Mouse (Mus musculus): ENCODE measurements around the gene Asic2. TPM values are rescaled to one million over a fixed set of nuclear protein-coding genes. Genes with fewer than 3 reads are reported as not detected.
A peak's percentile ranks its signal among the peaks of the same experiment; 100 is the strongest.

Asic2 gene
- polyA plus RNA-seq, 1 experiment from 2014 or later = 17.7 TPM

DNA sequence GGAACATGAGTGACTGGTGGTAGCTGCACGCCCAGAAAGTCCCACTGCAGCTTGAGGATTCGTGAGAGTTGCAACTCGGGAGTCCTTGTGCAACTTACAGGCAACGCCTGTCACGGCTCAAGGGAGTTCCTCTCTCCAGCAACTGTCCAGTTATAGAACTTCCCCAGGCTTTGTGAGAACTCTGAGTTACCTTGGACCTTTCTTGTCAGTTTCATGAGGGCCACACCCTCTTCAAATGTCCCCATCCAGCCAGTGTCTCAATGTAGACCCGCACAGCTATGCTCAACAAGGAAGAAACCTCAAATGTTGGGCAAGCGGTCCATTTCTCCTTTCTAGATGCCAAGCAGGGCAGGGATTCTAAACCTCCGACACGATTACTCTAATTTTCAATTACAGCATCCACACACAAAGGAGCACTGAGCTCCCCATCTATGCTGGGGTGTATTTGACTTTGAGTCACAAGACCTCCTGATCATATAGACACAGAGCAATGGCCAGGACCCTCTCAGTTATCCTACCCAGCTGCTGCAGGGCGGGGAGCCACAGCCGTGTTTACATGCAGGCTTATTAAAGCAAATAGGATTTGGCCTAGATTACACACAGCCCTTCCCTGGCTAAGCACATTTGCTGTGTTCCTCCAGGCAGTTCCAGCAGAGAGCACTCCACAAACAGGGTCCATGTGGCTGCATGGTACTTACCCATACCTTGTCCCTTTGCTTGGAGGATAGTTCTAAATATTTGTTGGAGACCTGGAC lies 161.2 kb downstream of the Asic2 start:
- no peak for ATAC-seq (ENCODE audit: low FRiP score, low read depth)
- no peaks in the 10 kb centered on the region for H3K27me3 ChIP-seq
- 88% methylated on average over 11 of the region's 11 CpGs for WGBS
- no peak overlapping the region for H3K4me2 ChIP-seq
- no peaks in the 10 kb centered on the region for H3K36me3 ChIP-seq
- no peak overlapping the region for H3K27ac ChIP-seq (replicated peaks)
- no peaks in the 10 kb centered on the region for H3K9me3 ChIP-seq
- no peak overlapping the region for H3K4me3 ChIP-seq
- no peaks in the 10 kb centered on the region for H3K4me1 ChIP-seq (replicated peaks)
- H3K9ac ChIP-seq = no peak overlapping the region

- Histone ChIP-seq H3K4me1 (replicated peaks) (no peaks in the 10 kb centered on the region), H3K27ac (replicated peaks) (no peak overlapping the region), H3K4me2 (no peak overlapping the region), H3K4me3 (no peak overlapping the region), H3K36me3 (no peaks in the 10 kb centered on the region), H3K27me3 (no peaks in the 10 kb centered on the region), H3K9me3 (no peaks in the 10 kb centered on the region), H3K9ac (no peak overlapping the region)
- ATAC-seq (ENCODE audit: low FRiP score, low read depth) = no peak
- 10% methylated on average over 2 of the region's 2 CpGs for WGBS
These were observed 164.7 kb downstream of the Asic2 start for GRCm38 (mm10) chr11:81803544-81803943.

GRCm38 (mm10) chr11:81802614-81803013 lies 165.6 kb downstream of the Asic2 start:
- Histone ChIP-seq H3K27me3 (no peaks in the 10 kb centered on the region), H3K4me3 (no peak overlapping the region), H3K27ac (replicated peaks) (no peak overlapping the region), H3K9me3 (no peaks in the 10 kb centered on the region), H3K9ac (no peak overlapping the region), H3K4me1 (replicated peaks) (no peaks in the 10 kb centered on the region), H3K36me3 (no peaks in the 10 kb centered on the region), H3K4me2 (no peak overlapping the region)
- 67% methylated on average over 1 of the region's 1 CpGs for WGBS
- no peak for ATAC-seq (ENCODE audit: low FRiP score, low read depth)

GRCm38 (mm10) chr11:81800899-81801298 lies 167.4 kb downstream of the Asic2 start:
- H3K9ac ChIP-seq = no peak overlapping the region
- 77% methylated on average over 4 of the region's 4 CpGs for WGBS
- peaks cover 10% of the 10 kb centered on the region; the same call in 1 of the 2 replicates for H3K4me1 ChIP-seq (replicated peaks)
- no peak for ATAC-seq (ENCODE audit: low FRiP score, low read depth)
- H3K4me2 ChIP-seq = no peak overlapping the region
- H3K4me3 ChIP-seq = no peak overlapping the region
- no peaks in the 10 kb centered on the region for H3K9me3 ChIP-seq
- H3K27ac ChIP-seq (replicated peaks) = no peak overlapping the region
- H3K27me3 ChIP-seq = no peaks in the 10 kb centered on the region
- H3K36me3 ChIP-seq = no peaks in the 10 kb centered on the region

GRCm38 (mm10) chr11:81793588-81793987 lies 174.7 kb downstream of the Asic2 start:
- Histone ChIP-seq H3K4me1 (replicated peaks) (peaks cover 10% of the 10 kb centered on the region; the same call in 1 of the 2 replicates), H3K9me3 (no peaks in the 10 kb centered on the region), H3K4me2 (no peak overlapping the region), H3K36me3 (no peaks in the 10 kb centered on the region), H3K27ac (replicated peaks) (no peak overlapping the region), H3K4me3 (no peak overlapping the region), H3K9ac (no peak overlapping the region), H3K27me3 (no peaks in the 10 kb centered on the region; the same call in 1 of the 2 replicates)
- no peak for ATAC-seq (ENCODE audit: low FRiP score, low read depth)
- WGBS = 57% methylated on average over 2 of the region's 2 CpGs

GRCm38 (mm10) chr11:81791579-81791978 lies 176.7 kb downstream of the Asic2 start:
- WGBS = 69% methylated on average over 1 of the region's 1 CpGs
- Histone ChIP-seq H3K27ac (replicated peaks) (no peak overlapping the region), H3K9me3 (no peaks in the 10 kb centered on the region), H3K4me1 (replicated peaks) (peaks cover under 1% of the 10 kb centered on the region; the same call in 1 of the 2 replicates), H3K4me3 (no peak overlapping the region), H3K36me3 (no peaks in the 10 kb centered on the region), H3K27me3 (no peaks in the 10 kb centered on the region; the same call in 1 of the 2 replicates), H3K4me2 (no peak overlapping the region), H3K9ac (no peak overlapping the region)
- no peak for ATAC-seq (ENCODE audit: low FRiP score, low read depth)

GRCm38 (mm10) chr11:81780596-81780995 lies 187.7 kb downstream of the Asic2 start:
- Histone ChIP-seq H3K27ac (replicated peaks) (no peak overlapping the region), H3K4me1 (replicated peaks) (no peaks in the 10 kb centered on the region; the same call in 1 of the 2 replicates), H3K4me3 (no peak overlapping the region), H3K4me2 (no peak overlapping the region), H3K27me3 (0 out of 2 replicates have a peak, but pooled peaks cover 3% of the 10 kb centered on the region), H3K9ac (no peak overlapping the region), H3K9me3 (no peaks in the 10 kb centered on the region), H3K36me3 (no peaks in the 10 kb centered on the region)
- WGBS = 90% methylated on average over 2 of the region's 2 CpGs
- ATAC-seq (ENCODE audit: low FRiP score, low read depth) = no peak

GRCm38 (mm10) chr11:81779881-81780280 lies 188.4 kb downstream of the Asic2 start:
- no peak for ATAC-seq (ENCODE audit: low FRiP score, low read depth)
- Histone ChIP-seq H3K9ac (no peak overlapping the region), H3K27me3 (0 out of 2 replicates have a peak, but pooled peaks cover 3% of the 10 kb centered on the region), H3K9me3 (no peaks in the 10 kb centered on the region), H3K27ac (replicated peaks) (no peak overlapping the region), H3K36me3 (no peaks in the 10 kb centered on the region), H3K4me1 (replicated peaks) (no peaks in the 10 kb centered on the region; the same call in 1 of the 2 replicates), H3K4me3 (no peak overlapping the region), H3K4me2 (no peak overlapping the region)
- WGBS = 53% methylated on average over 7 of the region's 7 CpGs

DNA sequence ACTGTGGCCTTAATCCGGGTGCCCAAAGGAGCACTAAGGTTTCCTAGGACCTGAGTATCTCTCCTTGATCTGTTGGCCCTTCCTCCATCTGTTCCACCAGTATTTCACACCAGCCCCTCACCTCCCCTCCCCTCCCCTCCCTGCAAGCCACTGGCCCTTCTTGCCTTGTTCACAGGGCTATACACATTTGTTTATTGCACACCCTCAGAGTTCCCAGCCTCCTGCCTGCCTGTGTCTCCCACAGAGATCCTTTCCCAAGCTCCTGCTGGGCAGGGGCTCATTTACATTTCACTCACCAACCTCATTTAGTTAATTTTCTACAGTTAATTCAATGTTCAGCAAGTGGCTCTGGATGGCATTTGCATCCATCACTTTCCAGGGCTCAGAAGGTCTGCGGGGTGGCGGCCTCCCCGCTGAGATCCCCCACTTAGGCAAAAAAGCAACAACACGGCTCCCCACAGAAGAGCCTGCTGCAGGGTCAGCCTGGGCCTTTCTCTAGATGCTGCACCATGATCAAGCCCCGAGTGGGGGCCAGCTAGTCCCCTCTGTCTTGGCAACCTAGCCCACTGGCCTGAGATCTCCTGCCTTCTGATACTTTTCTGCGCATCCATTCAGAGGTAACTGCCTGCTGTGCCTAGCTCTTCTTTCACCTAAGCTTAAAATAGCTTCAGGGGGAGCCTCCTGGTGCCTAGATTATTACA lies 196.9 kb downstream of the Asic2 start:
- H3K36me3 ChIP-seq = no peaks in the 10 kb centered on the region
- 0 out of 2 replicates have a peak, but pooled peaks have one; percentile 50 for ATAC-seq (ENCODE audit: low FRiP score, low read depth)
- peaks cover 6% of the 10 kb centered on the region; the same call in 1 of the 2 replicates for H3K27me3 ChIP-seq
- H3K9me3 ChIP-seq = no peaks in the 10 kb centered on the region
- no peak overlapping the region for H3K27ac ChIP-seq (replicated peaks)
- no peak overlapping the region for H3K9ac ChIP-seq
- no peak overlapping the region for H3K4me2 ChIP-seq
- no peak overlapping the region for H3K4me3 ChIP-seq
- WGBS = 6% methylated on average over 7 of the region's 7 CpGs
- H3K4me1 ChIP-seq (replicated peaks) = peaks cover 13% of the 10 kb centered on the region

GRCm38 (mm10) chr11:81769691-81770260 lies 198.5 kb downstream of the Asic2 start:
- no peak for ATAC-seq (ENCODE audit: low FRiP score, low read depth)
- H3K9me3 ChIP-seq = no peaks in the 10 kb centered on the region
- peaks cover 3% of the 10 kb centered on the region; the same call in 1 of the 2 replicates for H3K27me3 ChIP-seq
- no peaks in the 10 kb centered on the region for H3K36me3 ChIP-seq
- H3K4me1 ChIP-seq (replicated peaks) = peaks cover 14% of the 10 kb centered on the region
- 64% methylated on average over 5 of the region's 5 CpGs for WGBS
- H3K4me3 ChIP-seq = no peak overlapping the region
- no peak overlapping the region for H3K9ac ChIP-seq
- H3K4me2 ChIP-seq = no peak overlapping the region
- H3K27ac ChIP-seq (replicated peaks) = no peak overlapping the region

- Histone ChIP-seq H3K36me3 (no peaks in the 10 kb centered on the region), H3K27ac (replicated peaks) (peak overlapping the region; percentile 28; the same call in 1 of the 2 replicates), H3K4me2 (no peak overlapping the region), H3K4me1 (replicated peaks) (peaks cover 19% of the 10 kb centered on the region), H3K9ac (no peak overlapping the region), H3K27me3 (no peaks in the 10 kb centered on the region), H3K9me3 (no peaks in the 10 kb centered on the region), H3K4me3 (no peak overlapping the region)
- no peak for ATAC-seq (ENCODE audit: low FRiP score, low read depth)
- WGBS = 90% methylated on average over 2 of the region's 2 CpGs
These were observed 200.0 kb downstream of the Asic2 start for GRCm38 (mm10) chr11:81768305-81768704.

DNA sequence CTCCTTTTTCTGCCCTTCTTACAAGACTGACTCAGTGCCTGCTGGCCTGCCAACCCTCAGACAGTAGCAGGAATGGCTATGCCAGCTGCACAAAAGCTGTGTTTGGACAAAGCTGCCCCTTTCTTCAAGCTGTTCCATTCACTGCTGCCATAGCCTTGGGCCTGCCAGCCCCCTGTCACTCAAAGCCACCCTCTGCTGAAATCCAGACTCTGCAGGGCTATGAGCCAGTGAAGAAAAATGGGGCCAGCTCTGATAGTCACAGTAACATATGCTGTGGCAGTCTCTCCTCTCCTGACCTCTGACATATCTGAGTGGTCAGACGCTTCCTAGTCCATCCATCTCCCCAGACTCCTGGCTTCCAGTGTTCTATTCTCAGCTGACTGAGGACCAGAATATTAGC lies 200.5 kb downstream of the Asic2 start:
- 50% methylated on average over 1 of the region's 1 CpGs for WGBS
- Histone ChIP-seq H3K9ac (no peak overlapping the region), H3K27ac (replicated peaks) (peak overlapping the region; percentile 28; the same call in 1 of the 2 replicates), H3K4me1 (replicated peaks) (peaks cover 19% of the 10 kb centered on the region), H3K4me3 (no peak overlapping the region), H3K27me3 (no peaks in the 10 kb centered on the region), H3K9me3 (no peaks in the 10 kb centered on the region), H3K36me3 (no peaks in the 10 kb centered on the region), H3K4me2 (no peak overlapping the region)
- ATAC-seq (ENCODE audit: low FRiP score, low read depth) = peak; percentile 91
